Mouse (Mus musculus) liver, embryonic 12.5 days (tissue): ENCODE measurements around the gene Gm13272. TPM values are rescaled to one million over a fixed set of nuclear protein-coding genes. Genes with fewer than 3 reads are reported as not detected.

Experiments used
- polyA plus RNA-seq: library from polyadenylated mRNA; unstranded; fragments of >200 nt; fragmentation: Nextera tagmentation; extraction: Ambion mirVana; gene quantifications from 2 replicates; pipeline ENCODE4 v1.2.1, GENCODE M21; 2016

The Gm13272 gene
- polyA plus RNA-seq, 1 experiment from 2014 or later: not detected

Other genes with a start within 250 kb of the Gm13272 start
- gene Ifna15, start 221.6 kb upstream of the Gm13272 start, polyA plus RNA-seq: not detected in 2 replicates
- not detected in 2 replicates for gene Ifna14, start 208.1 kb upstream of the Gm13272 start, polyA plus RNA-seq
- gene Ifna9, start 187.5 kb upstream of the Gm13272 start, polyA plus RNA-seq: not detected in 2 replicates
- not detected in 2 replicates for gene Ifna12, start 176.5 kb upstream of the Gm13272 start, polyA plus RNA-seq
- gene C87499, start 145.4 kb upstream of the Gm13272 start, polyA plus RNA-seq: not detected in 2 replicates
- gene Ifna13, start 135.4 kb upstream of the Gm13272 start, polyA plus RNA-seq: not detected in 2 replicates
- gene Ifna16, start 102.9 kb upstream of the Gm13272 start, polyA plus RNA-seq: not detected in 2 replicates
- not detected in 2 replicates for gene Ifna2, start 95.9 kb upstream of the Gm13272 start, polyA plus RNA-seq
- not detected in 2 replicates for gene Ifnab, start 88.5 kb upstream of the Gm13272 start, polyA plus RNA-seq
- gene Gm26566, start 58.0 kb upstream of the Gm13272 start, polyA plus RNA-seq: 0.29 and 0.43 TPM in 2 replicates
- gene Klhl9, start 57.4 kb upstream of the Gm13272 start, polyA plus RNA-seq: 38.0 and 38.7 TPM in 2 replicates
- not detected in 2 replicates for gene Gm13271, start 25.0 kb upstream of the Gm13272 start, polyA plus RNA-seq
- gene Gm13283, start 19.7 kb upstream of the Gm13272 start, polyA plus RNA-seq: not detected in 2 replicates
- gene Gm13290, start 6.0 kb upstream of the Gm13272 start, polyA plus RNA-seq: not detected in 2 replicates
- not detected in 2 replicates for gene Gm13289, start 2.9 kb upstream of the Gm13272 start, polyA plus RNA-seq
- gene Ifnz, start 2.3 kb downstream of the Gm13272 start, polyA plus RNA-seq: not detected in 2 replicates
- gene Gm13276, start 5.9 kb downstream of the Gm13272 start, polyA plus RNA-seq: not detected in 2 replicates
- not detected in 2 replicates for gene Gm13277, start 8.8 kb downstream of the Gm13272 start, polyA plus RNA-seq
- gene Gm13278, start 11.7 kb downstream of the Gm13272 start, polyA plus RNA-seq: not detected in 2 replicates
- not detected in 2 replicates for gene Gm13275, start 14.6 kb downstream of the Gm13272 start, polyA plus RNA-seq
- gene Gm13279, start 17.5 kb downstream of the Gm13272 start, polyA plus RNA-seq: not detected in 2 replicates
- gene Gm13285, start 19.8 kb downstream of the Gm13272 start, polyA plus RNA-seq: 0.13 and 0.22 TPM in 2 replicates
- not detected in 2 replicates for gene Gm13287, start 23.4 kb downstream of the Gm13272 start, polyA plus RNA-seq
- gene Gm13288, start 25.7 kb downstream of the Gm13272 start, polyA plus RNA-seq: not detected in 2 replicates
- not detected in 2 replicates for gene Ifna7, start 36.4 kb downstream of the Gm13272 start, polyA plus RNA-seq
- gene Ifna11, start 40.1 kb downstream of the Gm13272 start, polyA plus RNA-seq: not detected in 2 replicates
- gene Ifna6, start 47.6 kb downstream of the Gm13272 start, polyA plus RNA-seq: not detected in 2 replicates
- gene Ifna5, start 55.7 kb downstream of the Gm13272 start, polyA plus RNA-seq: not detected in 2 replicates
- not detected in 2 replicates for gene Ifna4, start 62.0 kb downstream of the Gm13272 start, polyA plus RNA-seq
- gene Ifna1, start 70.2 kb downstream of the Gm13272 start, polyA plus RNA-seq: not detected in 2 replicates
- gene Ifne, start 100.4 kb downstream of the Gm13272 start, polyA plus RNA-seq: not detected in 2 replicates